Mouse (Mus musculus): ENCODE measurements around the gene Prkce.

- TF ChIP-seq CTCF (IDR thresholded peaks at IDR 0.05; ENCODE audit: low read depth) (no peak), EP300 (IDR thresholded peaks at IDR 0.05; ENCODE audit: low read depth) (no peak)
These were observed 251.6 kb downstream of the Prkce start for GRCm38 (mm10) chr17:86419199-86419598.
